Comparison of ENCODE assay signal across 11 mouse cellular contexts in the genomic region with DNA sequence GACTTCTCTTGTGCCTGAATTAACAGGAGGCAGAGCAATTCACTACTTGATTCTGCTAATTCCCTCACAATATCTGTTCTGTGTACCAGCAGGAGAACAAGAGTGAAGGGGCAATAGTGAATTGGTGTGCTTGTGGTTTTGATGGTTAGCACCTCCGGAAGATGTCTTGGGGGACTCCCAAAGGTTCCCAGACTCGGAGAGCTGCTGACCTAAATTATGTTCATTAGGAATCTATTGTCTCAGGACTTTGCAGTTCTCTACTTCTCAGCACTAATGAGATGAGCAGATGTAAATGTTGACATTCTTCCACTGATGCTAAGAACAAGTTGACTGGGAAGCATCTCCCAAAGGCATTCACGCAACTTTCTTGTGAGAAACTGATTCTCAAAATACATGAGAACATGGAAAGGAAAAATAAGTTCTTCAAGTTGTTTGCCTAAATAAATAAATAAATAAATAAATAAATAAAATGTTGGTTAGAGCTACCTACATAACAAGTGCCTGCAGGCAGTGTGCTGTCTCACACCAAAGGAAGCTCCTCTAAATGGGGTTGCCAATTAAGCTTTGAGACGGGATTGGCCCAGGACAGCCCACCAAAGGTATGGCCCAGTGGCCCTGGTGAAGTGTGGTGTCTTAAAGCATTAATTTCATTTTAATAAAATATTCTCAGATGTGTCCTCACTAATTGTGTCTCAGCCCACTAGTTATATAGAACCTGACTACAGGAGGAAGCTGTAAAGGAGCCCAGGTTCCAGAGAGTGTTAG.
"Had no signal": no experiment of that assay in that cellular context is flagged by ENCODE, and none has a peak within 500 bp of the region (broad histone marks: within the 10 kb centered on the region; RNA-seq: fewer than 3 reads in every experiment).

No protein-coding gene starts in this region.

- DNase-seq: kidney, adult 18-20 months; lung, adult 2 months; lung, postnatal 4 days; right cerebral cortex, postnatal 14 days; thymus, postnatal 36 days had no signal

- H3K27ac ChIP-seq: intestine, embryonic 15.5 days; limb, embryonic 10.5 days; liver, embryonic 15.5 days; midbrain, embryonic 12.5 days had no signal

- ATAC-seq: intestine, embryonic 15.5 days; lung, postnatal 0 days had no signal

- H3K36me3 ChIP-seq: intestine, embryonic 15.5 days; limb, embryonic 10.5 days; liver, embryonic 15.5 days; midbrain, embryonic 12.5 days had no signal

- H3K4me2 ChIP-seq: intestine, embryonic 15.5 days; liver, embryonic 11.5 days; liver, embryonic 15.5 days; midbrain, embryonic 12.5 days had no signal

- H3K9me3 ChIP-seq: intestine, embryonic 15.5 days; limb, embryonic 10.5 days; liver, embryonic 15.5 days; midbrain, embryonic 12.5 days had no signal

- H3K27me3 ChIP-seq: intestine, embryonic 15.5 days; liver, embryonic 15.5 days; midbrain, embryonic 12.5 days had no signal

- H3K4me3 ChIP-seq: intestine, embryonic 15.5 days; limb, embryonic 10.5 days; liver, embryonic 15.5 days; midbrain, embryonic 12.5 days had no signal

- H3K9ac ChIP-seq: intestine, embryonic 15.5 days; liver, embryonic 15.5 days; midbrain, embryonic 12.5 days had no signal

- H3K4me1 ChIP-seq: intestine, embryonic 15.5 days; limb, embryonic 10.5 days; liver, embryonic 15.5 days; midbrain, embryonic 12.5 days had no signal
